12 mouse cellular contexts compared by ENCODE assay signal in genomic region chr7:81777667-81778218, GRCm38 (mm10). TPM values are rescaled to one million over a fixed set of nuclear protein-coding genes. Genes with fewer than 3 reads are reported as not detected.
DNase-seq lines count a peak whose midpoint lies in the region; ATAC-seq and TF ChIP-seq lines count a peak whose summit lies in the region.
"Had no signal": no experiment of that assay in that cellular context is flagged by ENCODE, and none has a peak within 500 bp of the region (broad histone marks: within the 10 kb centered on the region; RNA-seq: fewer than 3 reads in every experiment).

No protein-coding gene starts in this region.

- WGBS in kidney, postnatal 0 days, result 66% methylated on average over 10 of the region's 10 CpGs

- ATAC-seq in kidney, postnatal 0 days (replicated peaks; ENCODE audit: low FRiP score, low read depth), result no peak

- peaks cover 19% of the 10 kb centered on the region for H3K36me3 ChIP-seq in kidney, postnatal 0 days (ENCODE audit: insufficient read depth, low read length)

- H3K27me3 ChIP-seq in kidney, postnatal 0 days (ENCODE audit: insufficient read depth, low read length), result no peaks in the 10 kb centered on the region
- H3K27me3 ChIP-seq: liver, embryonic 13.5 days; stomach, embryonic 15.5 days had no signal

- peak; percentile 20 to 32 for DNase-seq in cerebellum, postnatal 14 days
- no peak for DNase-seq in cerebellum, adult 9-11 months
- DNase-seq in kidney, postnatal 0 days (ENCODE audit: low spot score), result peak; percentile 40
- no peak for DNase-seq in kidney, adult 9 months
- DNase-seq in thymus, postnatal 0 days (ENCODE audit: low spot score), result peak; percentile 5
- no peak for DNase-seq in thymus, postnatal 25 days
- no peak for DNase-seq in c-Kit-positive CD71-positive TER-119-positive erythroid progenitor cells, embryonic 14.5 days (ENCODE audit: low spot score)
- DNase-seq in heart, postnatal 36 days, result no peak
- DNase-seq: heart, adult 11 months; liver, embryonic 13.5 days; right cerebral cortex, adult 18-20 months had no signal

- H3K4me3 ChIP-seq in kidney, postnatal 0 days (replicated peaks; ENCODE audit: low read depth, low read length), result no peak overlapping the region
- H3K4me3 ChIP-seq: liver, embryonic 13.5 days; stomach, embryonic 15.5 days had no signal

- no peak overlapping the region for H3K27ac ChIP-seq in kidney, postnatal 0 days
- H3K27ac ChIP-seq: liver, embryonic 13.5 days; stomach, embryonic 15.5 days had no signal

- no peaks in the 10 kb centered on the region for H3K9me3 ChIP-seq in kidney, postnatal 0 days (replicated peaks; ENCODE audit: low read length)
- H3K9me3 ChIP-seq: liver, embryonic 13.5 days had no signal

- intact Hi-C loops in heart, postnatal 36 days (cut with DNase I), result no loop called here

- H3K4me2 ChIP-seq in kidney, postnatal 0 days (ENCODE audit: low read length), result no peak overlapping the region
- H3K4me2 ChIP-seq: liver, embryonic 13.5 days; stomach, embryonic 15.5 days had no signal

- TF ChIP-seq CTCF in kidney, postnatal 0 days (IDR thresholded peaks at IDR 0.05; ENCODE audit: low read depth), result peak; percentile 69

- no peak overlapping the region for H3K9ac ChIP-seq in kidney, postnatal 0 days (ENCODE audit: low read depth, low read length)
- H3K9ac ChIP-seq: liver, embryonic 13.5 days; stomach, embryonic 15.5 days had no signal

- H3K4me1 ChIP-seq in kidney, postnatal 0 days (replicated peaks; ENCODE audit: insufficient read depth, low read length), result no peaks in the 10 kb centered on the region
- H3K4me1 ChIP-seq: stomach, embryonic 15.5 days had no signal

RNA-seq across cellular contexts. Expression of gene 3110040N11Rik, which starts 11.5 kb away (rescaled TPM):
- 46.4 and 49.0 TPM in 2 replicates for polyA plus RNA-seq in kidney, postnatal 0 days (2015; fragmentation: Nextera tagmentation; extraction: Ambion mirVana)
- polyA plus RNA-seq in thymus, postnatal 0 days (2015; fragmentation: Nextera tagmentation; extraction: Ambion mirVana), result 61.1 and 65.7 TPM in 2 replicates
- total RNA-seq in heart, postnatal 36 days (2021), result 10 to 100 TPM; 25.9 to 26.2 TPM

RNA-seq across cellular contexts. Expression of gene Ramac, which starts 15.0 kb away (rescaled TPM):
- polyA plus RNA-seq in kidney, postnatal 0 days (2015; fragmentation: Nextera tagmentation; extraction: Ambion mirVana), result 173 and 175 TPM in 2 replicates
- polyA plus RNA-seq in thymus, postnatal 0 days (2015; fragmentation: Nextera tagmentation; extraction: Ambion mirVana), result 180 and 185 TPM in 2 replicates
- 10 to 100 TPM; 25.7 to 29.8 TPM for total RNA-seq in heart, postnatal 36 days (2021)

RNA-seq across cellular contexts. Expression of gene Btbd1, which starts 51.5 kb away (rescaled TPM):
- 71.1 and 76.5 TPM in 2 replicates for polyA plus RNA-seq in kidney, postnatal 0 days (2015; fragmentation: Nextera tagmentation; extraction: Ambion mirVana)
- polyA plus RNA-seq in thymus, postnatal 0 days (2015; fragmentation: Nextera tagmentation; extraction: Ambion mirVana), result 71.8 and 75.0 TPM in 2 replicates
- 100 to 1,000 TPM; 135 to 137 TPM for total RNA-seq in heart, postnatal 36 days (2021)

Comparison
In these comparisons a context has a peak if more than half of its experiments do, and no peak if none do; other contexts are left out.
1. DNase-seq: peak in cerebellum, postnatal 14 days (2 of 2), kidney, postnatal 0 days (single experiment) and thymus, postnatal 0 days (single experiment); none in cerebellum, adult 9-11 months (single experiment), kidney, adult 9 months (single experiment), thymus, postnatal 25 days (single experiment), c-Kit-positive CD71-positive TER-119-positive erythroid progenitor cells, embryonic 14.5 days (single experiment) and heart, postnatal 36 days (0 of 2).